Mouse (Mus musculus): ENCODE measurements around the gene Cd72.

DNA sequence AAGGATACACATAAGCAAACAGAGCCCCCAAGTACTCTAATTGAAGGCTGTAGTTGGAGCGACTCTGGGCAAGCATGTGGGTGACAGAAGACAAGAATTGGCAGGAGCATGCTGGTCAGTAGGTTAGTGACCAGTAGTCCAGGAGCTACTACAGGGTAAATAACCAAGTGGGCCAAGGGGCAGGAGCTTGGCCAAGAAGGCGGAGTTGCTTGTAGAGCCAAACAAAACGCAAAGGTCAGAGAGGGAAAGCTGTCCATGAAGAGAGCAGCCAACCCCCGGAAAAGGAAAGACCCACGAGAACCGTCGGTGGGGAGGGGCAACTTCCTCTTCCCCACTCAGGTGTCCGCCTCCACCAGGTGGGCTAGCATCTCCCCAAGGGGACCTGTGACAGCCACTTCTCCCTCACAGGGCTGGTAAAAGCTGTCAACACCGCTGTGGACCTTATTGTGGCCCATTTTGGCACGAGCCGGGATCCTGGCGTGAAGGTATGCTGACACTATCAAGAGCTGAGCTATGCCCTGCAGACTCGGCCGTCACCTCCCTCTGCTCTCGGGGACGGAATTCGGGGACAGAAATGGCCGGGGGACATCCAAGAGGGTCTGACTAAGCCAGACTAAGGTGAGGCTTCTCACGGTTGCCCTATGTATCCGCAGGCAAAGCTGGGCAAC, 31.0 kb downstream of the Cd72 start:
- TF ChIP-seq MAFK (IDR thresholded peaks at IDR 0.05; ENCODE audit: insufficient read depth, low read depth, low read length) (no peak), CHD2 (IDR thresholded peaks at IDR 0.05; ENCODE audit: low read depth, low read length) (no peak)
